Mouse (Mus musculus) adipocyte (in vitro differentiated cells): ENCODE measurements around the gene Enox1.

Experiments
- DNase-seq: peaks from one replicate; pipeline ENCODE4 v3.0.0-alpha.2; 2016; ENCODE audit warnings: low spot score

Enox1 gene

GRCm38 (mm10) chr14:77272931-77273446 lies 116.4 kb downstream of the Enox1 start:
- no peak for DNase-seq

- DNase-seq = no peak
These were observed 117.2 kb downstream of the Enox1 start for GRCm38 (mm10) chr14:77273721-77274120.

GRCm38 (mm10) chr14:77275607-77276006 lies 119.0 kb downstream of the Enox1 start:
- no peak for DNase-seq

- DNase-seq = no peak
These were observed 122.6 kb downstream of the Enox1 start for GRCm38 (mm10) chr14:77279143-77279542.

DNA sequence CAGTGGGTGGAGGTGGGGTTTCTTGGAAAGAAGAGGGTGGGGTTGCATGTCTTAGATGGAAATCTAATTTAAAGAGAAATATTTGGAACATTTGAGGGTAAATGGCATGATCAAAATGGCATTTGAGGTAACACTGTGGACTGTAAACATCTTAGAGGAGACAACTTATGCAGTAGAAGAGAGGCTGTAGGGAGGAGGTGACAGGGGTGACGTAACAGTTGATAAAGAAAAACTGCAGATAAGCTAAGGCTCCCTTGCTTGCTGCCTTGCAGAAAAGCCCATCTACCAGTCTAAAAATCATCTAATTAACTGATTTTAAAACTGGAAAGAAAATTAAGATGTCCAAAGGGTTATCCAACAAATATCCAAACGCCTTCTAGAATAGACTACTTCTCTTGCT lies 123.9 kb downstream of the Enox1 start:
- no peak for DNase-seq

GRCm38 (mm10) chr14:77280893-77281292 lies 124.3 kb downstream of the Enox1 start:
- no peak for DNase-seq

- DNase-seq = no peak
These were observed 127.4 kb downstream of the Enox1 start for GRCm38 (mm10) chr14:77283939-77284338.

DNA sequence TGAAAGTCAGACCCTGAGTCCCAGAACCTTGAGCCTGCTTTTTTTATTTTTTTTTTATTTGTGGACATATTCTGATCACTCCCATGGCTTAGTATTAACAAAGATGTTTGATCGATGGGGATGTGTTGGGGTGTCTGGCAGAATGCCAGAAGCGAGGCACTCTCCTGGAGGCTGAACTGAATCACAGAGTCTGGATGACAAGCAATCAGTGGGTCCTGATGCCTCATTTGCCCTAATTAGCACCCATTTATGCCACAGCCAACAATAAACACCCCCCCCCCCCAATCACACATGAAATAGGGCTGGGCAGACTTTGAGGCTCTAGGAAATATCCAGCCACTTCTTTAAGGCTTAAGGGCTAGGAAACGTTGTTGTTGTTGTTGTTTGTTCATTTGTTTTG lies 128.9 kb downstream of the Enox1 start:
- no peak for DNase-seq

DNA sequence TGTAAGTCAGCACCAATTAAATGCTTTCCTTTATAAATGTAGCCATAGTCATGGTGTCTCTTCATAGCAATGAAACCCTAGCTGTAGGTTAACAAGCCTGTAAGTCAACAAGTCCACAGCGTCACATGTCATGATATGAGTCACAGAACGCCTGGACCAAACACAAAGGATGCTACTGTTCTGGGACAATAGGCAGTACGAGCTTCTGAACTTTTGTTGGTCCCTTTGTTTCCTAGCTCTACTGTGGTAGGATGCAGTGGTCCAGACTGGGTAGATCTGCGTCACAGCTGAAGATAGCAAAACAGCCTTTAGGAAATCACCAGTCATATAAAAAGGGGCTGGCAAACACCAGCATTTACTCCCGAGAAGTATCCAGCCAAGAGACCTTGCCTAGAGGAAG lies 135.2 kb downstream of the Enox1 start:
- no peak for DNase-seq

GRCm38 (mm10) chr14:77297039-77297438 lies 140.5 kb downstream of the Enox1 start:
- DNase-seq = peak; percentile 4

- no peak for DNase-seq
These were observed 141.8 kb downstream of the Enox1 start for GRCm38 (mm10) chr14:77298327-77298726.

- no peak for DNase-seq
These were observed 153.0 kb downstream of the Enox1 start for GRCm38 (mm10) chr14:77309571-77309970.

GRCm38 (mm10) chr14:77311456-77311855 lies 154.9 kb downstream of the Enox1 start:
- no peak for DNase-seq

DNA sequence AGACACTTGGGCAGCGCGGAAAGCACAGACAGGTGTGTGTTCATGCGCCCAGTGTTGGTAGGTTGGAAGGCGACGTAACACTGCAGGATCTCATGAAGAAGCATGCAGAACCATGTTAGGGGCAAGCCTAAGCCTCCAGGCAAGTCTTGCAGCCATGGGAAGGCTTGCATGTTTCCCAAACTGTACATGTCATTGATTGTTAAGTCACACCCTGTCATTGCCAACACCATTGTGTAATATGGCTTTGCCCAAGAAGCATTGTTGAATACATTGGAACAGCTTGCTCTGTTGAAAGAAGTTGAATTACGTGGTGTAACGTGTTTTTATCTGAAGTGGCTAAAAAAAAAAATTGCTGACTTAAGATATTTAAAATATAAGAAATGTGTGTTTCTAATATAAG lies 162.8 kb downstream of the Enox1 start:
- DNase-seq = peak; percentile 73

DNA sequence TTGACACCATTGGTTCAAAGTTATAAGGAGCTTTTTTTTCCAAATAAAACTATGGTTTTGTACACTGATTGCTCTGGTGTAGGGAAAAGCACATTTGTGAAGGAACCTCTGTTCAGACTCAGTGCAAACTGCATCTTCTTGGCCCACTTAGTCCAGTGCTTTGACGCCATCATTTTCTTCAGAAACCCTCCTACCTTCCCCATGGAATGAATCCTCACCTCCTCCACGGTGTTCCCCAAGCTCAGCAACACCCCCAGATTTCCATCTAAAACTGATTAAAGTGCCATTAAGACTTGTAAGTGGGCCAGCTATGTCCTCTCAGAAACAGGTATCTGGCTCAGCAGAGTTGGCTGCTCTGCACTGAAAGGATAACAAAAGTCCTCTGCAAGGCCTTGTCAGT lies 167.8 kb downstream of the Enox1 start:
- no peak for DNase-seq

- DNase-seq = no peak
These were observed 171.1 kb downstream of the Enox1 start for GRCm38 (mm10) chr14:77327693-77328092.

GRCm38 (mm10) chr14:77329791-77330190 lies 173.2 kb downstream of the Enox1 start:
- no peak for DNase-seq

DNA sequence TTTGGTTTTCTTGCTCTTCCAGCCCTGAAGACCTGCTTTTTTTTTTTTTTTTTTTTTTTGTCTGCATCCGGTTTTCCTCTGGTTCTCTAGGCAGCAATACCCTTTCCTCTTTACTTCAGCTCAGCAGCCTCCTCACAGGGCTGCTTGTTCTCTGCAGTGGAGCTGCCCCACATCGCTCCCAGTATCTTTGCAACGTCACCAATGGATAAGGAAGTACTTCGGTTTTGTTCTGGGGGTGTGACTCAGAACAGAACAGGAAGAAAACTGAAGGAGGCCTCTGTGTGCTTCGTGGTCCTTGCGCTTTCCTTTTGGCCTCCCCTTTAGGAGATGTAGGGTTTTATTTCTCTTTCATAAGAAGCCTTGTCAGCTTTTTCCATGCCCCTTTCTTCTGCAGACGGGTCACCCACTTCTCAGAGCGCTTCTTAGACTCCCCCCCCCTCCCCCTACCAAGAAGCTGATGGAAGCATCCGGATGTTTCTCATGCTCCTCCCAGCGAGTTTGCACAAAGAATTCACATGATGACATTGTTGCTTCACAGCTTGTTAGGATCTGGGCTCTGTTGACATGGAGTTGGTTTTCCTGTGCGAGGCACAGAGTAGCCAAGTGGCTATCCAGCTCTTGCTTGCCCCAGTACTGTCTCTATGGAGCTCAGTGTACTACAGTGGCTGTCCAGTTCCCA lies 187.2 kb downstream of the Enox1 start:
- no peak for DNase-seq

DNA sequence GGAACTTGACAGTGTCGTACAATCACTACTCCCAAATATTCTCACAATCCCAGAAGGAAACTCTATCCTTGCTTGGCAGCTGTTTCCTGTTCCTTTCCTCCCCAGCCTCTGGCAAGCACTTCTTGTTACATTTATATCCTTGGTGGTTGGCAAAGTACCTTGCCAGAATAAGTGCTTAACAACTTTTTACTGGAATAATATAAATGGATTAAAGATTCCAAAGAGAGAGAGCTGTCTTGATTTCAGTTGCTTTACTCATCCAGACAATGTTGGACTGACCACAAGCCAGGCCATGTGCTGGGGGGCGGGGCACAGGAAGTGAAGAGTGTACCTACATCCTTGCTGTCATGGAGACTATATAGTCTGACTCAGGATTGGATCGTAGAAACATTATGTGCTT lies 189.7 kb downstream of the Enox1 start:
- peak; percentile 74 for DNase-seq

DNA sequence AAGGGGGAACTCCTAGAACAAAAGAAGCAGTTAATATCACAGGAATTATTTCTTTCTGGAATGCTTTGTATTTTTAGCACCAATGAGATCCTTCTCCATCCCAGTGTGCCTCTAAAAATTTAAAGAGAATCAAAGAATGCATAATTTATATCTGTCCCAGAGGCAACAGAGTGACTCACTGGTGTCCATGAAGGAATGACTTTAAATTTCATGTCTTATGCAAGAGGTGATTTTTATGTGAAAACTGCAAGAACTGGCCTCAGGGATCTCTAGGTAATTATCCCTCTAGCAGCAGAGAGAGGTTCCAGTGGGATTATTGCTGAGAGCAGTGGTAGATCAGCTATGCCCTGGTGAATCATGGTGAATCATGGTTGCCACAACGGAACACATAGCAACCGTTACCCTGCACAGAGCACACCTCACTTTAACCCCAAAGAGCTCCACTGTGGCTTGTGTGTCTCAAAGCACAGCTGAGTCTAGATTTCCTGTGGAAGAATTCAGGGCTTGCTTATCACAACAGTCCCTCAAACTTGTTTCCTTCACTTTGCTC lies 195.3 kb downstream of the Enox1 start:
- peak; percentile 41 for DNase-seq

- no peak for DNase-seq
These were observed 206.1 kb downstream of the Enox1 start for GRCm38 (mm10) chr14:77362662-77363061.

DNA sequence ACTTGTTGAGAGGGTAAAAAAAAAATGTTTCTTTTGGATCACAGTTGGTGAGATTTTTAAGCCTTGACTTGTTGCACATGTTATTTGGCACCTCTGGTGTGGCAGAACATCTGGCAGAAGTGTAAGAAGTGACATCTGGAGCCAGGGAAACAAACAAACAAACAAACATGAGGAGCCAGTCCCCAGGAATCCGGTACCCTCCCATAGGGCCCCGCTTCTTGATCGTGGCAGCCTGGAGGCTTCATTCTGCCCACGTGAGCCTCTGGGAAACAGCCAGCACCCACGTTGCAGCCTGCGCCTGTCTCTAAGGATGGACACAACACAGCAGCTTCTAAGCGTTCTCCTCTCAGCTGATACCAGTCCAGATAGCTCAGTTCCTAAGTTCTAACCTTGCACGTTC lies 211.8 kb downstream of the Enox1 start:
- peak; percentile 65 for DNase-seq

- DNase-seq = peak; percentile 45
These were observed 212.5 kb downstream of the Enox1 start for GRCm38 (mm10) chr14:77369070-77369469.

GRCm38 (mm10) chr14:77370521-77370920 lies 214.0 kb downstream of the Enox1 start:
- DNase-seq = no peak
